Mouse (Mus musculus): ENCODE measurements around the gene Egflam. TPM values are rescaled to one million over a fixed set of nuclear protein-coding genes. Genes with fewer than 3 reads are reported as not detected.

The Egflam gene
- polyA plus RNA-seq, 1 experiment from 2014 or later, result 11.3 TPM

DNA sequence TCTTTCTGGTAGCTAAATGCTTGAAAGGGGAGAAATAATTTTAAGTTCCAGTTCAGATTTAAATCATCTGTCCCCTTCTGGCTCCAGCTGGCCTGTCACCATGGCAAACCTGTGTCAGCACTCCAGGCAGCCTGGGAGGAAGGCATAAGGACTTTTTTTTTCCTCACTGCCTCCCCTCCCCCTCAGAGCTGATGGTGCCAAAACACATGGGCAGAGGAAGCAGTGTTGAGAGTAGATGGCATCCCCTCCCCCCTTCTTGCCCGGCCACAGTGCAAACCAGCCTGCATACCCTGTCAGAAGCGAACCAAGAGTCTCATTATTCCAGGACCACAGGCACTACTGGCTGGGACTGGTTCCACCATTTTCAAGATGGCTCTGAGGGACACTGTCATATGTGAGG is 199.4 kb downstream of the Egflam start:
- H3K4me1 ChIP-seq (ENCODE audit: control insufficient read depth, insufficient read depth, low read depth, low read length), result peaks cover 18% of the 10 kb centered on the region
- 19% methylated on average over 2 of the region's 2 CpGs for WGBS

DNA sequence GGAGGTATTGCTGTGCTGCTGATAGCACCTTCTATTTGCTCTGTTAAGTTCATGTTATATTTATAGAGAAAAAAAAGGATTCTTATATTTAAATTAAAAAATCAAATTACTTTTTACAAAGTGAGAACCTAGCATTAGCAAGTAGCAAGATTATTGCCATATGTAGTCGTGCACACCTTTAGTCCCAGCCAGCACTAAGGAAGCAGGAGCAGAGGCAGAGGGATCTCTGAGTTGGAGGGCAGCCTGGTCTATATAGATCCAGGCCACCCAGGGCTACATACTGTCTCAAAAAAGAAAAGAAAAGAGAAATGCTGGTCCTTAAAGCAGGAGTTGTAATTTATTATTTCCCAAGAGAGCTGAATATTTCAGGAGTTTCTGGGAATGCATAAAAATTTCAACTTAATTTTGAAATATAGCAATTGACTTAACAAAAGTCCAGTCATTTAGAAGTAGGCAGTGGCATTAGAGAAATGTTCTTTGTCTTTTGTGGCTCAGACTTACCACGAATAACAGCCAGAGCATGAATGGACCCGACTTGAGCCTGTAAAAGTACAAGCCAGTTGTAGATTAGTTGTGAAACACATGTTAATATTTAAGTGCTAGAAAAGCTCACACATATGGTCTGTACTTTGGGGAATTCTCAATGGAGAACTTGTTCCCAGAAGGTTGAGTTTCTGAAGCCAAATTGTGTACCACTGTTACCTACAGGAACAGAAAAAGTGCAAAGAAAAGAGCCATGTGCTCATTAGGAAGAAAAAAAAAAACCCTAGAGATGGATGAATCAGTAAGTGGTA is 200.3 kb downstream of the Egflam start:
- Histone ChIP-seq H3K27ac (ENCODE audit: low read depth, low read length) (no peak overlapping the region), H3K4me2 (ENCODE audit: low read length) (no peak overlapping the region), H3K9ac (ENCODE audit: low read depth, low read length) (no peak overlapping the region), H3K4me1 (ENCODE audit: control insufficient read depth, insufficient read depth, low read depth, low read length) (peaks cover 18% of the 10 kb centered on the region), H3K9me3 (ENCODE audit: control insufficient read depth, low read length) (no peaks in the 10 kb centered on the region), H3K4me3 (ENCODE audit: low read length) (no peak overlapping the region), H3K36me3 (ENCODE audit: control insufficient read depth, insufficient read depth, low read length) (no peaks in the 10 kb centered on the region), H3K27me3 (replicated peaks; ENCODE audit: control insufficient read depth, insufficient read depth, low read length) (no peaks in the 10 kb centered on the region)
- 47% methylated on average over 3 of the region's 3 CpGs for WGBS
- no peak for ATAC-seq

More for the DNA sequence above, 199.4 kb downstream of the Egflam start:
- H3K9me3 ChIP-seq (ENCODE audit: control insufficient read depth, low read length), result no peaks in the 10 kb centered on the region
- H3K36me3 ChIP-seq (ENCODE audit: control insufficient read depth, insufficient read depth, low read length), result no peaks in the 10 kb centered on the region
- no peak overlapping the region for H3K4me3 ChIP-seq (ENCODE audit: low read length)
- ATAC-seq, result peak; percentile 85
- no peak overlapping the region for H3K9ac ChIP-seq (ENCODE audit: low read depth, low read length)
- no peaks in the 10 kb centered on the region for H3K27me3 ChIP-seq (replicated peaks; ENCODE audit: control insufficient read depth, insufficient read depth, low read length)
- H3K27ac ChIP-seq (ENCODE audit: low read depth, low read length), result no peak overlapping the region
- H3K4me2 ChIP-seq (ENCODE audit: low read length), result no peak overlapping the region

DNA sequence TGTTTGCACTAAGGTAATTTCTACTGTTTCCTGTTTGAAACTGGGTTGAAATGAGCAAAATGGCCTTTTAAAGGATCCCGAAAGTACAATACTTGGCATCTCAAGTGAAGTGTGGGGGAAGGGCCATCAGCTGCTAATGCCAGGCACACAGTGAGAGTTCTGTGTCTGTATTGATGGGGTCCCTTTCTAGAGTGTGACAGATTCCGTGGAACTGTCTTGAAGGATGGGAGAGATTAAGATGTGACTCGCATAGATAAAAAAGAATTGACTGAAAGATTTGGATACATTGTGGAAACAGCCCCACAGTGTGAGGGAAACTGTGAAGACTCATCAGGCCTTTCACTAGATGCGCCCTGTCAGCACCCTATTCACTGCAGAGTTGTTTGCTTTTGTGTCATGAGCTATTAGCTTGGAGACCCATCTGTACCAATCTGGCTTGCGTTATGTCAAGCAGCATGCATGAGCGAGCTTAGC is 203.4 kb downstream of the Egflam start:
- H3K4me2 ChIP-seq (ENCODE audit: low read length), result no peak overlapping the region; the same call in 1 of the 2 replicates
- H3K4me3 ChIP-seq (ENCODE audit: low read length), result no peak overlapping the region
- ATAC-seq, result peak; percentile 85
- no peaks in the 10 kb centered on the region for H3K9me3 ChIP-seq (ENCODE audit: control insufficient read depth, low read length)
- H3K4me1 ChIP-seq (ENCODE audit: control insufficient read depth, insufficient read depth, low read depth, low read length), result peaks cover 13% of the 10 kb centered on the region
- no peak overlapping the region for H3K9ac ChIP-seq (ENCODE audit: low read depth, low read length)
- peak overlapping the region; percentile 70 for H3K27ac ChIP-seq (ENCODE audit: low read depth, low read length)
- WGBS, result 23% methylated on average over 6 of the region's 6 CpGs
- H3K36me3 ChIP-seq (ENCODE audit: control insufficient read depth, insufficient read depth, low read length), result peaks cover 8% of the 10 kb centered on the region; the same call in 1 of the 2 replicates
- no peaks in the 10 kb centered on the region for H3K27me3 ChIP-seq (replicated peaks; ENCODE audit: control insufficient read depth, insufficient read depth, low read length)

DNA sequence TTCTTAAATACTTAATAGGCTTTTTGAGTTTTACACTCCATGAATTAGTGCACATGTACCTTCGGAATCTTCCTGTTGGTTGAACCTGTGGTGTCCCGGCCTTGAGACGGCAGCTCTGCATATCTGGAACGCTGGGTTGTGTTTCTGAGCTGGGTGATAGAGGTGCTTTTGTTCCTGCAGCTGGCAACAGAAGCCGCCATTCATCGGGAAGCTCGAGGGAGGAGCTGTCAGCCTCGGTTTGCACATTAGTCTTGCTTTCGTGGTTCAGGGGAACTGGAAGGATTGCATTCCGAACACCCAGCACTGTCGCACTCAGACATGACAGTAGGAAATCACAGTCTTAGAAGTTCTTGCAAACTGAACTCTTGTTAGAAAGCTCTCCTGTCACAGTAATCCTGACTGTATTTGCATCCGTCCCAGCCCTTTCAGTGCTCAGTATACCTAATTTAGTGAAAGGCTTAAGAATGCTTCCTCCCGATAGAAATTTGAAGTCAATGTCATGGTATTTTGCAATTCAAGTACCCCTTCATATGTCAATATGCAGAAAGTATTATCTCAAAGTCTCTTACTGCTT is 204.0 kb downstream of the Egflam start:
- WGBS, result 10% methylated on average over 13 of the region's 13 CpGs
- Histone ChIP-seq H3K4me1 (ENCODE audit: control insufficient read depth, insufficient read depth, low read depth, low read length) (peaks cover 13% of the 10 kb centered on the region), H3K27me3 (replicated peaks; ENCODE audit: control insufficient read depth, insufficient read depth, low read length) (no peaks in the 10 kb centered on the region), H3K4me2 (ENCODE audit: low read length) (peak overlapping the region; percentile 17), H3K4me3 (ENCODE audit: low read length) (no peak overlapping the region), H3K9ac (ENCODE audit: low read depth, low read length) (no peak overlapping the region), H3K36me3 (ENCODE audit: control insufficient read depth, insufficient read depth, low read length) (peaks cover 9% of the 10 kb centered on the region; the same call in 1 of the 2 replicates), H3K27ac (ENCODE audit: low read depth, low read length) (peak overlapping the region; percentile 70), H3K9me3 (ENCODE audit: control insufficient read depth, low read length) (no peaks in the 10 kb centered on the region)
- peak; percentile 50 for ATAC-seq

DNA sequence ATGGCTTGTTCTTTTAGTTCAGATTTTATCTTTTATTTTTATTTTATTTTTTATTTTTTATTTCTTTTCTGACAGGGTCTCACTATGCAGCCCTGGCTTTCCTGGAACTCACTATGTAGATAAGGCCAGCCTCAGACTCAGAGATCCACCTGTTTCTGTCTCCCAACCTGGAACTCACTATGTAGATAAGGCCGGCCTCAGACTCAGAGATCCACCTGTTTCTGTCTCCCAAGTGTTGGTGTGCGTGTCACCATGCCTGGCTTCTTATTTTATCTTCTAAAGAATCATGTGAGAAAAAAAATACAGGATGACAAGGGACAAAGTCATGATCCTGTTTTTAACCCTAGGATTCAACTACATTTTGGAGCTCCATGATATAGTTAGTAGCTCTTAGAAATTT is 205.6 kb downstream of the Egflam start:
- H3K27me3 ChIP-seq (replicated peaks; ENCODE audit: control insufficient read depth, insufficient read depth, low read length), result no peaks in the 10 kb centered on the region
- no peak overlapping the region for H3K27ac ChIP-seq (ENCODE audit: low read depth, low read length)
- H3K9me3 ChIP-seq (ENCODE audit: control insufficient read depth, low read length), result no peaks in the 10 kb centered on the region
- H3K4me3 ChIP-seq (ENCODE audit: low read length), result no peak overlapping the region
- H3K4me1 ChIP-seq (ENCODE audit: control insufficient read depth, insufficient read depth, low read depth, low read length), result peaks cover 7% of the 10 kb centered on the region
- H3K9ac ChIP-seq (ENCODE audit: low read depth, low read length), result no peak overlapping the region
- ATAC-seq, result no peak
- peaks cover 9% of the 10 kb centered on the region; the same call in 1 of the 2 replicates for H3K36me3 ChIP-seq (ENCODE audit: control insufficient read depth, insufficient read depth, low read length)
- no peak overlapping the region for H3K4me2 ChIP-seq (ENCODE audit: low read length)
- 91% methylated on average over 2 of the region's 2 CpGs for WGBS

DNA sequence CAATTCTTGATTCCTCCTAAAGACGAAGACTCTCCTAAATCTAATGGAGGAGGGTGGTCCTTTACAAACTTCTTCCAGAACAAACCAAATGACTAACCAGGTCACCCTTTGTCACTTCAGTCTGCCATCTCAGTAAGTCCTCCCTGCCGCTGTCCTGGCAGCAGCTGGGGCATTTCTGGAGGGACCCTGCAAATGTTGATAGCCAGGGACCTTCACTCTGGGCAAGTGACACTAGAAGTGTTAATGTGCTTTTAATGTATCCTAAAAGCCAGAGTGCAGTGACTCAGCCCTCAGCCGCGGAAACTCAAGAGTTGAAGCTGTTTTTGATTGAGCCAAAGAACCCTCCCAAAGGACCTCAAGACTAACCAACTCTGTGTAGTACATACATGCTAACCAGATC is 207.1 kb downstream of the Egflam start:
- Histone ChIP-seq H3K9me3 (ENCODE audit: control insufficient read depth, low read length) (no peaks in the 10 kb centered on the region), H3K27ac (ENCODE audit: low read depth, low read length) (no peak overlapping the region), H3K4me3 (ENCODE audit: low read length) (no peak overlapping the region), H3K36me3 (ENCODE audit: control insufficient read depth, insufficient read depth, low read length) (peaks cover 9% of the 10 kb centered on the region; the same call in 1 of the 2 replicates), H3K4me2 (ENCODE audit: low read length) (no peak overlapping the region), H3K9ac (ENCODE audit: low read depth, low read length) (no peak overlapping the region), H3K27me3 (replicated peaks; ENCODE audit: control insufficient read depth, insufficient read depth, low read length) (no peaks in the 10 kb centered on the region), H3K4me1 (ENCODE audit: control insufficient read depth, insufficient read depth, low read depth, low read length) (peaks cover 5% of the 10 kb centered on the region)
- 92% methylated on average over 4 of the region's 4 CpGs for WGBS
- ATAC-seq, result no peak

DNA sequence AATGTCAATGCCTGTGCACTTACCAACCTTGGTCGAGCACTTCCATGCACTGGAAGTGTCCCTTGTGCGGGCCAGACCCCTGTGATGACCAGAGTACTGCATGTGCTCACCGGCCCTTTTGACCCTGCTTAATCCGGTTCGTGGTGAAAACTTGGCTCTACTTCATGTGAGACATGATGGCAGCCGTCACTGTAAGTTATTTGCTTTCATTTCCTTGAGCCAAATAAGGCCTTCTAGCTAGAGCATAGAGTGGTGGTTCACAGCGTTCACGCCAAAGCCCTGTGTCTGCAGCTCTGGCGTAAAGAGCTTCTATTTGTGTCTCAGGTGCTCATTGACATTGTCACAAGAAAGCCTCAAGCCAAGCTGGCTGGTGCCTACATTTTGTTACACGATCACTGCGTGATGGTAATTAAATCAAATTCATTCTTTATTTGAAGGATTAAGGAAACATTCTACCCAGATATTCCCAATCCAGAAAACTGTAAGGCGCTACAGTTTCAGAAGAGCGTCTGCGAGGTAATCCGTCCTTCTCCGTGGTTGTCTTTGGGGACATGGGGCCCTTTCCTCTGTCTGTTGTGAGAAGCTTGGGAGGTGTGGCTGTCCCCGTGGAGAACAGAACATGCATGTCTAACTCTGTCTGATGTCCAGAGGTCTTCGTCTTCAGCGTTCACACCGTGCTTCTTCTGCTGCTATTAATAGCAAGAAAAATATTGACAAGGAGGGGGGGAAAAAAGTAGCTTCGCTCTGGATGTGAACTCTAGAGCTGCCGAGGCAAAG is 208.3 kb downstream of the Egflam start:
- no peaks in the 10 kb centered on the region for H3K9me3 ChIP-seq (ENCODE audit: control insufficient read depth, low read length)
- no peak overlapping the region for H3K9ac ChIP-seq (ENCODE audit: low read depth, low read length)
- H3K4me1 ChIP-seq (ENCODE audit: control insufficient read depth, insufficient read depth, low read depth, low read length), result peaks cover 5% of the 10 kb centered on the region
- no peak overlapping the region for H3K4me3 ChIP-seq (ENCODE audit: low read length)
- no peaks in the 10 kb centered on the region for H3K27me3 ChIP-seq (replicated peaks; ENCODE audit: control insufficient read depth, insufficient read depth, low read length)
- H3K36me3 ChIP-seq (ENCODE audit: control insufficient read depth, insufficient read depth, low read length), result peaks cover 15% of the 10 kb centered on the region
- no peak overlapping the region for H3K4me2 ChIP-seq (ENCODE audit: low read length)
- WGBS, result 88% methylated on average over 22 of the region's 22 CpGs
- no peak for ATAC-seq
- no peak overlapping the region for H3K27ac ChIP-seq (ENCODE audit: low read depth, low read length)

DNA sequence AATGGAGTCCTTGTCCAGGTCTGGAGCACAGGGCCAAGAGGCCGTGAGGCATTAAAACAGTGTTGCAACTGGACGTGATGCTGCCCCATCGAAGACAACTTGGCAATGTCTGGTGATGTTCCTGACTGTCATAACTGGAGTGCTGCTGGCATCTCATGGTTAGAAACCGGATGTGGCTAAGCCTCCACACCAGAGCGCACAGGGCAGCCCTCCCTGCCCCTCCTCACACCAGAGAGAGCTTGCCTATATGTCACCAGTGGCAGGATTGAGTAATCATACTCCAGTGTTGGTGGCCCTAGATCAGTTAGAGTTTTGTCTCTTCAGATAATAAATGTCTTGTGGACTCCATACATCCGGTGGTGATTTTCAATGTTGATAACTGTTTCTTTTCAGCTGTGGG is 210.5 kb downstream of the Egflam start:
- 89% methylated on average over 6 of the region's 6 CpGs for WGBS
- H3K4me3 ChIP-seq (ENCODE audit: low read length), result no peak overlapping the region
- H3K9me3 ChIP-seq (ENCODE audit: control insufficient read depth, low read length), result no peaks in the 10 kb centered on the region
- ATAC-seq, result no peak
- H3K36me3 ChIP-seq (ENCODE audit: control insufficient read depth, insufficient read depth, low read length), result peaks cover 16% of the 10 kb centered on the region
- H3K27ac ChIP-seq (ENCODE audit: low read depth, low read length), result no peak overlapping the region
- H3K4me2 ChIP-seq (ENCODE audit: low read length), result no peak overlapping the region
- no peaks in the 10 kb centered on the region for H3K27me3 ChIP-seq (replicated peaks; ENCODE audit: control insufficient read depth, insufficient read depth, low read length)
- no peak overlapping the region for H3K9ac ChIP-seq (ENCODE audit: low read depth, low read length)
- no peaks in the 10 kb centered on the region for H3K4me1 ChIP-seq (ENCODE audit: control insufficient read depth, insufficient read depth, low read depth, low read length)

DNA sequence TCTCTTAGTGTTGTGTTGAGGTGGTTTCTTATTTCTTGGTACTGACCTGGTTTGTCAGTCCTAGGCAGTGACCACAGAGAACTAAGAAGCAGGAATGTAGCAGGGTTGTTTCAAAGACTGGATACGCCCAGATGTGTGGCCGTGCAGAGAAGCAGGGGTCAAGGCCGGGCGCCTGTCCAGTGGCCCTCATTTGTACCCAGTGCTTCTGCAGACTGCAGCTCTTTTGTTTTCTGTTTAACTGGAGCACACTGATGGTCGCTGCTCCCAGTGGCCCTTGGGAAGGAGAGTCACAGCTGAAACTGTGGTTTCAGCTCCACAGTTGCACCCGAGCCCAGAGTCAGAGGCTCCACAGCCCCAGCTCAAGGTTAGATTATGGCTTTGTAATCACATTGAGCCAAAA is 217.6 kb downstream of the Egflam start:
- Histone ChIP-seq H3K4me1 (ENCODE audit: control insufficient read depth, insufficient read depth, low read depth, low read length) (no peaks in the 10 kb centered on the region), H3K4me2 (ENCODE audit: low read length) (no peak overlapping the region), H3K27me3 (replicated peaks; ENCODE audit: control insufficient read depth, insufficient read depth, low read length) (no peaks in the 10 kb centered on the region), H3K36me3 (ENCODE audit: control insufficient read depth, insufficient read depth, low read length) (peaks cover 7% of the 10 kb centered on the region), H3K9me3 (ENCODE audit: control insufficient read depth, low read length) (no peaks in the 10 kb centered on the region), H3K4me3 (ENCODE audit: low read length) (no peak overlapping the region), H3K27ac (ENCODE audit: low read depth, low read length) (no peak overlapping the region), H3K9ac (ENCODE audit: low read depth, low read length) (no peak overlapping the region)
- ATAC-seq, result no peak
- WGBS, result 62% methylated on average over 6 of the region's 6 CpGs

Data from hindbrain, embryonic 16.5 days (tissue).